Mouse (Mus musculus): ENCODE measurements around the gene Ptch1.

DNA sequence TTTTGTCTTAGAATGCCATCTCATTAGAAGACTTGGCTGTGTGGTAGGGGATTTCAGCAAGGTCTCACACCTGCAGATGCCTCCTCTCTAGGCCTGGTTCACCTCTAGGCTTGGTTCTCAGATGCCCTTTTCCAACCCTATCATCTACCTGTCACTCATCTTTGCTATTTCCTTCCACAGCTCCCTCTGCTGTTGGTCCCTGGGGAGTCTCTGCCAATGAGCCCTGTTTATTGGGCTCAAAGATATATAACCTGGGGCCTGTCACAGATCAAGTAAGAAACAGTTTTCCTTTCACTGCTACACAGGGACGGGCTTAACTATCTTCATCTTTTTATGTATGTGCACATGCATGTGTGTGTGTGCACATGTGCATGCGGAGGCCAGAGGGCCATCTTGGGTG, 71.0 kb downstream of the Ptch1 start:
- no peak for TF ChIP-seq CTCF (IDR thresholded peaks at IDR 0.05; ENCODE audit: low read depth, low read length)
- no peak for TF ChIP-seq TAL1 (conservative IDR thresholded peaks at IDR 0.05; ENCODE audit: low read depth, low read length)
- TF ChIP-seq GATA1 (IDR thresholded peaks at IDR 0.05; ENCODE audit: borderline replicate concordance, low read length), result no peak
- TF ChIP-seq POLR2AphosphoS5 (IDR thresholded peaks at IDR 0.05; ENCODE audit: insufficient replicate concordance, low read depth, low read length), result no peak
- no peak for TF ChIP-seq GATA2 (IDR thresholded peaks at IDR 0.05; ENCODE audit: borderline replicate concordance, low read depth, low read length)

Data from G1E (cell line).